17 mouse cellular contexts compared by ENCODE assay signal in the genomic region with DNA sequence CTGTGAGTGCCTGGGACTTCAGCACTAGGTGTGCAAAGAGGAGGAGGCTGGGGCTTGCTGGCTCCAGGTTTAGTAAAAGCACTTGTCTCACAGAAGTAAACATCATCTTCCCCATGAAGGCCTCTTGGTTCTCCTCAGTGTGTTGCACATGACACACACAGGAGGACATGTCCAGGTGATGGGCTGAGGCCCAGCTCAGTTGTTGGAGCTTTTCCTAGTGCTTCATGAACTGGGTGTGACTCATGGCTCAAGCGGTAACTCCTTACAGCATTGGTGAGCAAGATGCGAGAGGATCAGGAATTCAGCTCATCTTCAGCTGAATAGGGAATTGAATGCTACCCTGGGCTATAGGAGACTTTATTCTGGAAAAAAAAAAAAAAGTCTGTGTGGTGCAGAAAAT. TPM values are rescaled to one million over a fixed set of nuclear protein-coding genes. Genes with fewer than 3 reads are reported as not detected.
DNase-seq lines count a peak whose midpoint lies in the region; ATAC-seq and TF ChIP-seq lines count a peak whose summit lies in the region.
"Had no signal": no experiment of that assay in that cellular context is flagged by ENCODE, and none has a peak within 500 bp of the region (broad histone marks: within the 10 kb centered on the region; RNA-seq: fewer than 3 reads in every experiment).

No protein-coding gene starts in this region.

- H3K4me2 ChIP-seq in hindbrain, embryonic 14.5 days (replicated peaks), result no peak overlapping the region
- peak overlapping the region; percentile 3; the same call in 1 of the 2 replicates for H3K4me2 ChIP-seq in limb, embryonic 11.5 days (ENCODE audit: low read depth, severe bottlenecking)
- H3K4me2 ChIP-seq: hindbrain, embryonic 15.5 days; midbrain, embryonic 13.5 days; neural tube, embryonic 12.5 days had no signal

- 0 out of 2 replicates have a peak overlapping the region, but pooled peaks have one; percentile 70 for H3K27ac ChIP-seq in hindbrain, embryonic 10.5 days
- H3K27ac ChIP-seq in hindbrain, embryonic 14.5 days, result no peak overlapping the region
- H3K27ac ChIP-seq in limb, embryonic 11.5 days (replicated peaks; ENCODE audit: low read depth, low read length), result peak overlapping the region; percentile 88
- H3K27ac ChIP-seq: hindbrain, embryonic 15.5 days; liver, embryonic 14.5 days; midbrain, embryonic 13.5 days; neural tube, embryonic 12.5 days had no signal

- peaks cover 6% of the 10 kb centered on the region; the same call in 1 of the 2 replicates for H3K4me1 ChIP-seq in hindbrain, embryonic 10.5 days (replicated peaks)
- no peaks in the 10 kb centered on the region for H3K4me1 ChIP-seq in hindbrain, embryonic 14.5 days (replicated peaks; ENCODE audit: control insufficient read depth, insufficient read depth, low read length)
- peaks cover 54% of the 10 kb centered on the region for H3K4me1 ChIP-seq in E14TG2a.4 (replicated peaks; ENCODE audit: low read depth, low read length)
- 0 out of 2 replicates have a peak, but pooled peaks cover 2% of the 10 kb centered on the region for H3K4me1 ChIP-seq in limb, embryonic 11.5 days (ENCODE audit: control insufficient read depth, insufficient read depth, low read length)
- H3K4me1 ChIP-seq: hindbrain, embryonic 15.5 days; midbrain, embryonic 13.5 days; neural tube, embryonic 12.5 days had no signal

- TF ChIP-seq CTCF in E14TG2a.4 (conservative IDR thresholded peaks at IDR 0.05; ENCODE audit: low read length), result no peak

- 90% methylated on average over 2 of the region's 2 CpGs for WGBS in hindbrain, embryonic 10.5 days
- WGBS in hindbrain, embryonic 14.5 days, result 98% methylated on average over 2 of the region's 2 CpGs
- WGBS in limb, embryonic 11.5 days, result 90% methylated on average over 2 of the region's 2 CpGs

- DNase-seq in hindbrain, embryonic 10.5 days (ENCODE audit: low spot score), result no peak
- DNase-seq in hindbrain, embryonic 14.5 days (ENCODE audit: low spot score), result no peak
- DNase-seq in brain, adult 2 months (ENCODE audit: low read depth, low spot score), result peak; percentile 33
- DNase-seq in limb, embryonic 11.5 days (ENCODE audit: low spot score), result no peak
- no peak for DNase-seq in retina, postnatal 1 day
- DNase-seq in B cell, adult 2 months, result no peak
- DNase-seq: adrenal gland, postnatal 10 days; cerebellum, postnatal 10 days; kidney, adult 18-20 months; kidney, postnatal 25 days; lung, postnatal 4 days had no signal

- ATAC-seq in hindbrain, embryonic 14.5 days (ENCODE audit: low FRiP score), result no peak
- ATAC-seq in limb, embryonic 11.5 days (ENCODE audit: insufficient number of reproducible peaks, low FRiP score, low TSS enrichment, low read depth), result no peak
- no peak for ATAC-seq in granulocyte monocyte progenitor cell, adult 5-6 weeks (replicated peaks; ENCODE audit: poor library complexity, severe bottlenecking)
- ATAC-seq: midbrain, embryonic 13.5 days had no signal

- no peaks in the 10 kb centered on the region for H3K27me3 ChIP-seq in hindbrain, embryonic 10.5 days (ENCODE audit: insufficient read depth, poor library complexity, severe bottlenecking)
- H3K27me3 ChIP-seq in hindbrain, embryonic 14.5 days (ENCODE audit: control insufficient read depth, insufficient read depth, low read length), result no peaks in the 10 kb centered on the region
- H3K27me3 ChIP-seq in E14TG2a.4 (ENCODE audit: insufficient read depth, low read length), result no peaks in the 10 kb centered on the region
- no peaks in the 10 kb centered on the region for H3K27me3 ChIP-seq in limb, embryonic 11.5 days (ENCODE audit: control insufficient read depth, insufficient read depth, low read length)
- H3K27me3 ChIP-seq: hindbrain, embryonic 15.5 days; midbrain, embryonic 13.5 days; neural tube, embryonic 12.5 days had no signal

- no peak overlapping the region for H3K4me3 ChIP-seq in hindbrain, embryonic 10.5 days
- H3K4me3 ChIP-seq in hindbrain, embryonic 14.5 days (replicated peaks; ENCODE audit: low read length), result no peak overlapping the region
- peak overlapping the region; percentile 69; the same call in 1 of the 2 replicates for H3K4me3 ChIP-seq in E14TG2a.4 (replicated peaks; ENCODE audit: low read length)
- H3K4me3 ChIP-seq in limb, embryonic 11.5 days (ENCODE audit: low read depth, low read length), result no peak overlapping the region
- H3K4me3 ChIP-seq: hindbrain, embryonic 15.5 days; midbrain, embryonic 13.5 days; neural tube, embryonic 12.5 days had no signal

- H3K9me3 ChIP-seq in hindbrain, embryonic 10.5 days, result no peaks in the 10 kb centered on the region
- no peaks in the 10 kb centered on the region for H3K9me3 ChIP-seq in hindbrain, embryonic 14.5 days (ENCODE audit: control insufficient read depth, low read length)
- no peaks in the 10 kb centered on the region for H3K9me3 ChIP-seq in E14TG2a.4 (ENCODE audit: low read length)
- H3K9me3 ChIP-seq in limb, embryonic 11.5 days (ENCODE audit: control insufficient read depth, low read length), result no peaks in the 10 kb centered on the region
- H3K9me3 ChIP-seq: hindbrain, embryonic 15.5 days; midbrain, embryonic 13.5 days; neural tube, embryonic 12.5 days had no signal

- H3K36me3 ChIP-seq in hindbrain, embryonic 10.5 days, result peaks cover 68% of the 10 kb centered on the region
- peaks cover 38% of the 10 kb centered on the region for H3K36me3 ChIP-seq in hindbrain, embryonic 14.5 days (replicated peaks; ENCODE audit: control insufficient read depth, insufficient read depth)
- H3K36me3 ChIP-seq in E14TG2a.4 (ENCODE audit: insufficient read depth, low read length), result peaks cover 80% of the 10 kb centered on the region
- H3K36me3 ChIP-seq in limb, embryonic 11.5 days (ENCODE audit: control insufficient read depth, insufficient read depth, low read length), result peaks cover 11% of the 10 kb centered on the region; the same call in 1 of the 2 replicates

- no peak overlapping the region for H3K9ac ChIP-seq in hindbrain, embryonic 14.5 days
- H3K9ac ChIP-seq in limb, embryonic 11.5 days (ENCODE audit: low read length), result peak overlapping the region; percentile 47
- H3K9ac ChIP-seq: hindbrain, embryonic 15.5 days; liver, embryonic 14.5 days; midbrain, embryonic 13.5 days; neural tube, embryonic 12.5 days had no signal

RNA-seq across cellular contexts. Expression of gene Tmed1, which starts 12.4 kb away (rescaled TPM):
- polyA plus RNA-seq in hindbrain, embryonic 10.5 days (2016; fragmentation: Nextera tagmentation; extraction: Ambion mirVana), result 103 and 110 TPM in 2 replicates
- polyA plus RNA-seq in hindbrain, embryonic 14.5 days (2014; fragmentation: Nextera tagmentation; extraction: Ambion mirVana), result 46.3 and 51.1 TPM in 2 replicates
- 97.0 and 99.6 TPM in 2 replicates for polyA plus RNA-seq in limb, embryonic 11.5 days (2014; fragmentation: Nextera tagmentation; extraction: Ambion mirVana)
- 8.4 and 13.9 TPM in 2 replicates for total RNA-seq in granulocyte monocyte progenitor cell, adult 5-6 weeks (2014; fragmentation: Nextera tagmentation)
- 17.4 and 23.6 TPM in 2 replicates for total RNA-seq in granulocyte monocyte progenitor cell, adult 5-6 weeks (2017)

RNA-seq across cellular contexts. Expression of gene AB124611, which starts 28.3 kb away (rescaled TPM):
- 4.9 and 5.8 TPM in 2 replicates for polyA plus RNA-seq in hindbrain, embryonic 10.5 days (2016; fragmentation: Nextera tagmentation; extraction: Ambion mirVana)
- polyA plus RNA-seq in hindbrain, embryonic 14.5 days (2014; fragmentation: Nextera tagmentation; extraction: Ambion mirVana), result 0.99 and 2.0 TPM in 2 replicates
- 2.5 and 3.2 TPM in 2 replicates for polyA plus RNA-seq in limb, embryonic 11.5 days (2014; fragmentation: Nextera tagmentation; extraction: Ambion mirVana)
- 17.1 and 27.3 TPM in 2 replicates for total RNA-seq in granulocyte monocyte progenitor cell, adult 5-6 weeks (2014; fragmentation: Nextera tagmentation)
- 20.5 and 24.1 TPM in 2 replicates for total RNA-seq in granulocyte monocyte progenitor cell, adult 5-6 weeks (2017)

RNA-seq across cellular contexts. Expression of gene Carm1, which starts 49.0 kb away (rescaled TPM):
- 66.3 and 71.9 TPM in 2 replicates for polyA plus RNA-seq in hindbrain, embryonic 10.5 days (2016; fragmentation: Nextera tagmentation; extraction: Ambion mirVana)
- polyA plus RNA-seq in hindbrain, embryonic 14.5 days (2014; fragmentation: Nextera tagmentation; extraction: Ambion mirVana), result 37.0 and 41.3 TPM in 2 replicates
- 78.9 and 93.7 TPM in 2 replicates for polyA plus RNA-seq in limb, embryonic 11.5 days (2014; fragmentation: Nextera tagmentation; extraction: Ambion mirVana)
- 65.9 and 81.6 TPM in 2 replicates for total RNA-seq in granulocyte monocyte progenitor cell, adult 5-6 weeks (2014; fragmentation: Nextera tagmentation)
- total RNA-seq in granulocyte monocyte progenitor cell, adult 5-6 weeks (2017), result 17.0 and 27.3 TPM in 2 replicates
